Mouse (Mus musculus) urinary bladder, postnatal 10 days (tissue): ENCODE measurements around the gene Wrap53.
A peak's percentile ranks its signal among the peaks of the same experiment; 100 is the strongest.

Experiments used
- DNase-seq: peaks from one replicate; pipeline ENCODE4 v3.0.0; 2022; ENCODE audit warnings: low spot score

Gene Wrap53

GRCm38 (mm10) chr11:69601768-69602167, 21.7 kb upstream of the Wrap53 start:
- no peak for DNase-seq

DNA sequence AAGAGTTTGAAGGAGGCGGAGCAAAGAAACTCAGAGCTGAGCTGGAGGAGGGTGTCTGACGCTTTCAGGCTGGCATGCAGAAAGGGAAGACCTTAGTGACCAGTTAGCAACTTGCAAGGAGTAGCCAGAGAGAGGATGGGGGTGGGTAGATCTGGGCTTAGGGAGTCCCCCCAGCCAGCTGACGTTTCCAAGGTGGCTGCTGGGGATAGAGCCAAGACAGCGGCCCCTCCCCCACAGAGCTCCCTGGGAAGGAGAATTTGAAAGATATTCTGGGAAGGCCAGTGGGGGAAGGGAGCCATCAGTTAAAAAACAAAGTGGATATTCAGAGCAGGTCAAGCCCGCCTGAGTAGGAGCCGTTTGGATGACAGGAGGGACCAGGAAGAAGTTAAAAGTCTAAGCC, 20.0 kb upstream of the Wrap53 start:
- no peak for DNase-seq

DNA sequence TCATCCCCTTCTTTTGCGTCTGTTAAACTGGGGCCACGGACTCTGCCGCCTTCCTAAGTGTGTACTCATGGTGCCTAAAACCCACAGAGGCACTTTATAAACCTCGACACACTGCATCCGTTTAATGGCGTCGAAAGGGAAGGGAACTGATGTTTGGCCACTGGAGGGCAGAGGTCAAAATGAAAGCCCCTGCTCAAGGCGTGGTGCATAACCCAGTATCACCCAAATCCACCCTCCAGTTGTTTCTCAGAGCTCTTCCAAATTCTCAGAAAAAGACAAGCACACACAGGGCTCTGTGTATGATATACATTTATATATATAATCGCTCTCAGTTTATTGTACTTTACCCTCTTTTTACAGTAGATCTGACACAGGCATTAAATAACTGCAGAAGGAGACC, 19.4 kb upstream of the Wrap53 start:
- no peak for DNase-seq

- DNase-seq, result no peak
Measured at GRCm38 (mm10) chr11:69594853-69595252, 14.8 kb upstream of the Wrap53 start.

DNA sequence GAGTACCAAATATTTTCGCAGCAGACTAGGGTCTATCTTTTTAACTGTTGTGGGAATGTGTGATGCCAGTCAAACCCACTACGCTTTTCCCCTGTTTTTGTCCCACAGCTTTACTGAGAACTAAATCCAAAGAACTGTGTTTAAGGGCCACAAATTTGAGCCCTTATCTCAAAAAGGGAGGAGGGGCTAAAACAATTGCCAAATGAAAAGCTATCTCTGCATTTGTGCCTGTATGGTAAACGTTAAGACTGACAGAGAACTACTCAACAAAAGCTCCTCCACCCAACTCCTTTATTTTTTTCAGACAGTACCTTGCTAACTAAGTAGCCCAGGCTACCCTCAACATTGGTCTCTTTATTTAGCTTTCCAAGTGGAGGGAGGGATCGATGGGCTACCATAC, 12.7 kb upstream of the Wrap53 start:
- DNase-seq, result no peak

DNA sequence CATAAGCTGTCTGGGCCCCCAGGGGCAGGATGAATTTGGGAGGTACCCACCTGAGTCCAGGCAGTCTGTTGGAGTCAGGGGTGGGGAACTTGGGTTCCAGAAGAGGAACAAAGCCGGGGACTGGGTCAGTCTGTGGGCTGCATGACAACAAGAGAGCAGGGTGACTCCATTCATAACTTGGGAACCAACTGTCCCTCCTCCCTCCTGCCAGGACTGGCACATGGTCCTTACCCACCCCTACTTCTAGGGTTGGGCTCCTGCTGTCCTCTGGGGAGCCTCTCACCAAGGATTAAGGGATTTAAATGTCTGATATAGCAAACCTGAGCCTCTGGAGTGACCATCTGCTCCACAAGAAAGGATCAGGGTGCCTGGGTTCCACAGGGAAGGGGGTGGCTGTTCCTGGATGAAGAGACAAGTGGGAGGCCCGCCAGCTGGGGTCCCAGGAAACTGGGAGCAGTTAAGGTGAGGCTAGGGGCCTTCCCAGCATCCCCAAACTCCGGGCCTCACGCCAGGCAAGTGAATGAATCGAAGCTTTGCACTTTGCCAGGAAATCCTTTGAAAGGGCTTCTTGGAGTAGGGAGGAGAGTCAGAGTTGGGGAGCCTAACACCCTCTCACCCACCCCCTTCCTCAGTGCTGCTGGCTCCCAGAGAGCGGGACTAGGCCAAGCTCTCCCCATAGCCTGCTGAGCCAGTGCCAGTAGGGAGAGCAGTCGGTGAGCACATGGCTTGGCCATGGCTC, 12.0 kb upstream of the Wrap53 start:
- DNase-seq, result no peak

DNA sequence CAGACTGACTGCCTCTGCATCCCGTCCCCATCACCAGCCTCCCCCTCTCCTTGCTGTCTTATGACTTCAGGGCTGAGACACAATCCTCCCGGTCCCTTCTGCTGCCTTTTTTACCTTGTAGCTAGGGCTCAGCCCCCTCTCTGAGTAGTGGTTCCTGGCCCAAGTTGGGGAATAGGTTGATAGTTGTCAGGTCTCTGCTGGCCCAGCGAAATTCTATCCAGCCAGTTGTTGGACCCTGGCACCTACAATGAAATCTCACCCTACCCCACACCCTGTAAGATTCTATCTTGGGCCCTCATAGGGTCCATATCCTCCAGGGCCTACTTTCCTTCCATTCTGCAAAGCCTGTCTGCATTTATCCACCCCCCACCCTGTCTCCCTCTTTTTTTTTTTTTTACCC, 11.4 kb upstream of the Wrap53 start:
- DNase-seq, result no peak

- no peak for DNase-seq
Measured at GRCm38 (mm10) chr11:69590622-69591021, 10.6 kb upstream of the Wrap53 start.

GRCm38 (mm10) chr11:69589207-69589834, 9.3 kb upstream of the Wrap53 start:
- no peak for DNase-seq

GRCm38 (mm10) chr11:69585718-69586325, 5.8 kb upstream of the Wrap53 start:
- DNase-seq, result no peak

DNA sequence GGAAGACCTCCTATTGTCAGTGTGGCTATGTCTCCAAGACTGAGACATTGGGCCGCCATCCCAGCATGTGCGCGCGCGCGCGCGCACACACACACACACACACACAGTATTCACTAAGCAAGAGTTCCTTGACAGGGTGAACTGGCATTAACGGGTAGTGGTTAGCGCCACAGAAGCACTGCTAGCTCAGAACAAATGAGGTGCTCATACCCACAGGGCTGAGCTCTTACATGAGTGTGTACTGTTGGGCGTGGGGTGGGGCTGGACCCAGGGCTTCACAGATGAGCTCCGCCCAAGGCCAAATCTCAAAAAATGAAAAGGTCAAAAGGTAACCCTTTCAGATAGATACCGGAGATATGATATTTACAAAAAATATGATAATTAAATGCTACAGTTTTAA, 4.9 kb upstream of the Wrap53 start:
- DNase-seq, result no peak

GRCm38 (mm10) chr11:69584008-69584407, 4.0 kb upstream of the Wrap53 start:
- DNase-seq, result no peak

DNA sequence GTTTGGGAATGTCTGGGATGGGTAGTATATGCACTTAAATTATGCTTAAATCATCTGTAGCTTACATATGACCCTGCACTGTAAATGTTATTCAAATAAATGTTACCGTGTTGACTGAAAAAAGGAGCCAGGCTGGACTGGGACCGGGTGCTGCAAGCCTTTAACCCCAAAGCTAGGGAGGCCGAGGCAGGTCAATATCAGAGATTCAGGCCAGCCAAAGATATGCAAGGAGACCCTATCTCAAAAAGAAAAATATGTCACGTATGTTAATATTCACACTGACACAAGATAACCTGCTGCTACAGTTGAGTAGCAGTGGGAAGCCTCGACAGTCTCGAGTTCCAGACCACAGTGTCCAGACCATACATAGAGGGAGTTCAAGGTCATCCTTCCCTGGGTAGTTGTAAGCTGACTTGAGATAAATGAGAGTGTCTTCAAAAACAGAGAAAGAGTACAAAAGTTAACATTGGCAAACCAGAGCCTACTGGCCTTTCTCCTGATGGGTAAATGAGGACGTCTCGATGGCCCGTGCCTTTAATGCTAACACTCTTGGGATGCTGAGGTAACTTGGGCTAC, 2.3 kb upstream of the Wrap53 start:
- DNase-seq, result no peak

DNA sequence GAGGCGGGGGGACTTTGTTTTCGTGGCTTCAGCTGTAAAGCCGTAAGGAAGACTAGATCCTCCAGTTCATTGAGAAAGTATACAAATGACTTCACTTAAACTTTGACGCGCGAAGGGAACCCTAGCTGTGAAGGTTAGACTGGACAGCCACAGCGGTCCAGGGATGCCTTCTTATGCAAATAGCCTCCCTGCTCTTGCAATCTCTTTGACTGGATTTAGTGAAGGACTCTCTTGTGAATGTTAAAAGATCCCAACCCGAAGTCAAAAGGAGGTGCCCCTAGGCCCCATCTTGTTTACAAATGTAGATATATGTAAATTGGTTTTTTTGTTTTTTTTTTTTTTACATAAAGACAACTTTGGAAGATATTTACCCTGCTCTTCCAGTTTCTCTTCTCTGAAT, 1.8 kb upstream of the Wrap53 start:
- DNase-seq, result no peak

- no peak for DNase-seq
Measured at GRCm38 (mm10) chr11:69581147-69581688, 1.2 kb upstream of the Wrap53 start.

DNA sequence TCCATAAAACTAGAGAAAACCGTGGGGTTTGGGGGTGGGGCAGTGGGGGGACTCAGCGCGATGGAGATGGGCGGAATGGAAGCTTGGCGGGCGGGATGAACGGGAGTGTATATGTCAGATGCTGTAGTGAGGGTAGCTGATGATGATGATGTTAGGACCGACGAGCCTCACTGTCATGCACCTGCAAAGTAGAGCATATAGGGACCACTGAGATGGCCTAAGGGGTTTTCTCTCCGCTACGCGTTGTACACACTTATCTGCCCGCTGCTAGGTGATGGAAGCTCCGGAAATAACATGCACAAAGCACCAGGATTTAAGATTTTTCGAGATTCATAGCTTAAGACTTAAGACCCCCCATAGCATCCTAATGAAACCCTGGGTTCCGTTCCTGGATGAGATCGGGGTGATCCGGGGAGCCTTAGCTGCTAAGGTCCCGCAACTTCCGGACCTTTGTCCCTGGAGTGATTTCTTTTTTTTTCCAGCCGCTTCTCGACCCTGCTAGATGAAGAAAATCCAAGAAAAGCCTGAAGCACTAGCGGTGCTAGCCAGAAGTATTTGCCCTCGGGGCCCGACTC, 604 bp upstream of the Wrap53 start:
- DNase-seq, result no peak

- peak; percentile 80 for DNase-seq
Measured at GRCm38 (mm10) chr11:69579128-69580017, 682 bp downstream of the Wrap53 start.

- DNase-seq, result no peak
Measured at GRCm38 (mm10) chr11:69578301-69578700, 1.8 kb downstream of the Wrap53 start.

DNA sequence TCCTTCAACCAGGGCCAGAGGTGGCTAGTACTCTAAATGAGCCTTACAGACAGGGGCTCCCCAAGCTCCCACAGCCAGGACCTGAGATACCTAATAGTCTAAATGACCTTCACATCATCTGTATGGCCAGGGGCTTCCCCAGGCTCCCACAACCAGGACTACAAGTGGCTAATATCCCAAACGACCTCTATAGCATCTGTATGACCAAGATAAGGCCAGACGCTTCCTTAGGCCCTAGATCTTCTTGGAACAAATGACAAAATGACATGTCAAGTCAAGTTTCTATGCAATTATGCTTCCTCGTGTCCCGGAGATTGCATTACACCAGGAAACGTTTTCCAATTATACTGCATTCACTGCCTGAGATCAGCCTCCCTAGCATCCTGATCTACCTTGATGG, 3.7 kb downstream of the Wrap53 start:
- DNase-seq, result no peak

- no peak for DNase-seq
Measured at GRCm38 (mm10) chr11:69575220-69575619, 4.8 kb downstream of the Wrap53 start.

DNA sequence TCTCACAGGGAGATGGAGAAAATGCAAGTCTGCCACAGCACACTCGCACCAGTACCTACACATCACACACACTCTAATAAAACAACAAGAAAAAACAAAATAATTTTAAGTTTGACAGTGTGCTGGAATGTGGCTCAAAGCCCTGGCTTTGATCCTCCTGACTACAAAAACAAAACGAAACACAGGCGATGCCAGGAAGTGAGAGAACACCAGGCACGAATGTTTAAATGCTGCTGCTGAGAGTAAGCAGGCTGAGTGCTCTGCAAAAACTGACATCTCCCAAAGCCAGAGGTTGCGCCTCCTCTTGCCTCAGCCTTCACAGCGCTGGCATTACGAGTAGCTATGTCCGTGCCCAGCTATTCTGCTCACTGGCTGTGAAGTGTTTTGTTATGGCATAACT, 14.9 kb downstream of the Wrap53 start:
- no peak for DNase-seq

DNA sequence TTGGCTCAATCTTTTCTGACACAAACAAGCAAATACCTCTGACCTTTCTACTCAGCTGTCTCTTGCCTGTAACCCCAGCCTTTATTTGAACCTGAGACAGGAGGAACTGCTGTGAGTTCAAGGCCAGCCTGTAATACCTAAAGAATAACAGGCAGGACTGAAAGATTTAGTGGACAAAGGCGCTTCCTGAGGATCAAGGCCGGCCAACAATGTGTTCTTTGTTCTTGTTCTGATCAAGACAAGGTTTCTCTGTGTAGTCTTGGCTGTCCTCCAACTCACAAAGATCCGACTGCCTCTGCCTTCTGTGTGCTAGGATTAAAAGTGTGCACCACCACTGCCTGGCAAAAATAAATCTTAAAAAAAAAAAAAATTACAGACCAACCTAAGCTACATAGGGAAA, 15.7 kb downstream of the Wrap53 start:
- DNase-seq, result no peak
